Mouse (Mus musculus): ENCODE measurements around the gene Cox6a2.

DNA sequence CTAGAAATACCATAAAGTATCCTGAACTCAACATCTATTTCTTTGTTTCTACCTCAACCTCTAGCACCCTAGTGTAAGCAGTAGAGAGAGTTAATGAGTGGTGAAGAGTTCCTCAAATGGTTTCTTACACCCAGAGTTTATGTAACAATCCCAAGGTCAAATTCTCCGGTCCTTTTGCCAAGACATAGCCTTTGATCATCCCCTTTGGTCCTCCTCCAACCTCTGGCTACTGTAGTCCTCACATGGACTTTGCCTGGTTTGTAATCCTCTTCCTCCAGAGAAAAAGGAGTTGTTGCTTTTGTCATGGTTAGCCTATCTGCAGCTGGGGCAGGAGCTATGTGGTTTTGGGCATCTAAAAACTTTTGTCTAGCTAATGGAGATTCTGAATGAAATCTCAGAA is 29.3 kb upstream of the Cox6a2 start:
- no peak for TF ChIP-seq CTCF (conservative IDR thresholded peaks at IDR 0.05 in 1 of 2, IDR thresholded peaks at IDR 0.05 in 1 of 2; ENCODE audit: low read depth in 2 of 2, low read length in 2 of 2)
- no peak for TF ChIP-seq POLR2A (IDR thresholded peaks at IDR 0.05; ENCODE audit: low read depth, low read length)
- TF ChIP-seq EP300 (IDR thresholded peaks at IDR 0.05; ENCODE audit: low read length), result no peak
- no peak for TF ChIP-seq RAD21 (IDR thresholded peaks at IDR 0.05; ENCODE audit: low read depth, low read length)
- no peak for TF ChIP-seq SIN3A (IDR thresholded peaks at IDR 0.05; ENCODE audit: low read length)
- no peak for TF ChIP-seq POLR2AphosphoS2 (IDR thresholded peaks at IDR 0.05; ENCODE audit: low read depth, low read length)
- TF ChIP-seq ZKSCAN1 (IDR thresholded peaks at IDR 0.05; ENCODE audit: borderline replicate concordance, low read depth, low read length), result no peak
- no peak for TF ChIP-seq GABPA (IDR thresholded peaks at IDR 0.05; ENCODE audit: insufficient replicate concordance, low read depth, low read length)

Measured in CH12.LX (cell line).